Mouse (Mus musculus) liver, embryonic 15.5 days (tissue): ENCODE measurements around the gene Nlgn1. TPM values are rescaled to one million over a fixed set of nuclear protein-coding genes. Genes with fewer than 3 reads are reported as not detected.
A peak's percentile ranks its signal among the peaks of the same experiment; 100 is the strongest.

Experiments used
- ATAC-seq: fragments of 200-750 bp; cut with Nextera tagmentation; 2 replicates; pipeline ENCODE4 v1.8.0; 2017; ENCODE audit warnings: moderate number of reproducible peaks, mild to moderate bottlenecking, moderate library complexity; ENCODE audit not compliant: insufficient read depth
- H3K27ac ChIP-seq: fragments of 300-500 bp; sonication (generic); replicated peaks from 2 replicates; pipeline ENCODE4 v1.5.1; 2015; ENCODE audit warnings: mild to moderate bottlenecking, inconsistent platforms
- H3K27me3 ChIP-seq: fragments of 300-500 bp; sonication (generic); 2 replicates; pipeline ENCODE4 v1.6.1; 2015; ENCODE audit warnings: mild to moderate bottlenecking, inconsistent platforms
- H3K36me3 ChIP-seq: fragments of 300-500 bp; sonication (generic); replicated peaks from 2 replicates; pipeline ENCODE4 v1.6.1; 2015; ENCODE audit warnings: moderate library complexity, mild to moderate bottlenecking, inconsistent platforms
- H3K4me1 ChIP-seq: fragments of 300-500 bp; sonication (generic); replicated peaks from 2 replicates; pipeline ENCODE4 v1.6.1; 2015; ENCODE audit warnings: inconsistent platforms
- H3K4me2 ChIP-seq: fragments of 300-500 bp; sonication (generic); 2 replicates; pipeline ENCODE4 v1.6.1; 2015; ENCODE audit warnings: moderate library complexity, mild to moderate bottlenecking, inconsistent platforms
- H3K4me3 ChIP-seq: fragments of 300-500 bp; sonication (generic); replicated peaks from 2 replicates; pipeline ENCODE4 v1.5.1; 2015; ENCODE audit warnings: mild to moderate bottlenecking, inconsistent platforms
- H3K9ac ChIP-seq: fragments of 300-500 bp; sonication (generic); 2 replicates; pipeline ENCODE4 v1.6.1; 2015; ENCODE audit warnings: moderate library complexity, mild to moderate bottlenecking, inconsistent platforms
- H3K9me3 ChIP-seq: fragments of 300-500 bp; sonication (generic); replicated peaks from 2 replicates; pipeline ENCODE4 v1.6.1; 2016; ENCODE audit warnings: inconsistent platforms
- WGBS: fragments of 180-500 bp; shearing (Covaris S2); methylation state at CpG from one replicate; pipeline ENCODE4 v1.1.7; 2015; ENCODE audit warnings: mixed read lengths; ENCODE audit not compliant: insufficient replicate concordance; 5-methylcytosine and 5-hydroxymethylcytosine counted together
- polyA plus RNA-seq: library from polyadenylated mRNA; unstranded; fragments of >200 nt; fragmentation: Nextera tagmentation; extraction: Ambion mirVana; gene quantifications from 2 replicates; pipeline ENCODE4 v1.2.1, GENCODE M21; 2015

Gene Nlgn1
- polyA plus RNA-seq, 1 experiment from 2014 or later = 0.05 TPM

GRCm38 (mm10) chr3:26194970-26195369 is 137.3 kb downstream of the Nlgn1 start:
- 51% methylated on average over 2 of the region's 2 CpGs for WGBS

GRCm38 (mm10) chr3:26181013-26181412 is 151.2 kb downstream of the Nlgn1 start:
- H3K27ac ChIP-seq = no peak overlapping the region
- H3K9ac ChIP-seq = no peak overlapping the region
- 69% methylated on average over 3 of the region's 3 CpGs for WGBS
- no peak overlapping the region for H3K4me3 ChIP-seq
- H3K4me1 ChIP-seq = no peaks in the 10 kb centered on the region
- no peaks in the 10 kb centered on the region for H3K27me3 ChIP-seq
- no peak for ATAC-seq
- H3K9me3 ChIP-seq = no peaks in the 10 kb centered on the region
- H3K36me3 ChIP-seq = no peaks in the 10 kb centered on the region
- no peak overlapping the region for H3K4me2 ChIP-seq

More at GRCm38 (mm10) chr3:26194970-26195369, 137.3 kb downstream of the Nlgn1 start:
- Histone ChIP-seq H3K27me3 (no peaks in the 10 kb centered on the region), H3K4me1 (no peaks in the 10 kb centered on the region), H3K9ac (no peak overlapping the region), H3K4me3 (no peak overlapping the region), H3K27ac (no peak overlapping the region), H3K4me2 (no peak overlapping the region), H3K36me3 (no peaks in the 10 kb centered on the region), H3K9me3 (no peaks in the 10 kb centered on the region)
- ATAC-seq = no peak

GRCm38 (mm10) chr3:26175371-26175770 is 156.9 kb downstream of the Nlgn1 start:
- no peaks in the 10 kb centered on the region for H3K4me1 ChIP-seq
- no peaks in the 10 kb centered on the region for H3K36me3 ChIP-seq
- H3K27ac ChIP-seq = no peak overlapping the region
- H3K4me2 ChIP-seq = no peak overlapping the region
- H3K27me3 ChIP-seq = no peaks in the 10 kb centered on the region
- WGBS = 75% methylated on average over 4 of the region's 4 CpGs
- no peak overlapping the region for H3K9ac ChIP-seq
- H3K9me3 ChIP-seq = no peaks in the 10 kb centered on the region
- no peak for ATAC-seq
- no peak overlapping the region for H3K4me3 ChIP-seq

- WGBS = 42% methylated on average over 5 of the region's 5 CpGs
- Histone ChIP-seq H3K27ac (no peak overlapping the region), H3K4me2 (no peak overlapping the region), H3K36me3 (no peaks in the 10 kb centered on the region), H3K4me1 (no peaks in the 10 kb centered on the region), H3K9ac (no peak overlapping the region), H3K4me3 (no peak overlapping the region), H3K9me3 (no peaks in the 10 kb centered on the region), H3K27me3 (no peaks in the 10 kb centered on the region)
- ATAC-seq = no peak
Observed at GRCm38 (mm10) chr3:26174257-26174656, 158.0 kb downstream of the Nlgn1 start.

- Histone ChIP-seq H3K27me3 (no peaks in the 10 kb centered on the region), H3K27ac (no peak overlapping the region), H3K9me3 (no peaks in the 10 kb centered on the region), H3K4me3 (no peak overlapping the region), H3K4me1 (no peaks in the 10 kb centered on the region), H3K36me3 (no peaks in the 10 kb centered on the region), H3K4me2 (no peak overlapping the region), H3K9ac (no peak overlapping the region)
- 49% methylated on average over 3 of the region's 3 CpGs for WGBS
- ATAC-seq = no peak
Observed at GRCm38 (mm10) chr3:26173613-26174012, 158.6 kb downstream of the Nlgn1 start.

- Histone ChIP-seq H3K36me3 (no peaks in the 10 kb centered on the region), H3K27ac (no peak overlapping the region), H3K4me3 (no peak overlapping the region), H3K27me3 (no peaks in the 10 kb centered on the region), H3K4me2 (no peak overlapping the region), H3K9ac (no peak overlapping the region), H3K9me3 (no peaks in the 10 kb centered on the region), H3K4me1 (no peaks in the 10 kb centered on the region)
- WGBS = 72% methylated on average over 8 of the region's 8 CpGs
- no peak for ATAC-seq
Observed at GRCm38 (mm10) chr3:26166711-26167110, 165.5 kb downstream of the Nlgn1 start.

GRCm38 (mm10) chr3:26153782-26154181 is 178.5 kb downstream of the Nlgn1 start:
- Histone ChIP-seq H3K27ac (no peak overlapping the region), H3K9me3 (no peaks in the 10 kb centered on the region), H3K4me3 (peak overlapping the region; percentile 15; the same call in 1 of the 2 replicates), H3K4me2 (peak overlapping the region; percentile 50), H3K36me3 (no peaks in the 10 kb centered on the region), H3K4me1 (no peaks in the 10 kb centered on the region), H3K9ac (no peak overlapping the region), H3K27me3 (peaks cover 17% of the 10 kb centered on the region)
- 1% methylated on average over 9 of the region's 9 CpGs for WGBS
- no peak for ATAC-seq

GRCm38 (mm10) chr3:26153036-26153741 is 179.1 kb downstream of the Nlgn1 start:
- H3K9ac ChIP-seq = no peak overlapping the region
- peak overlapping the region; percentile 50 for H3K4me2 ChIP-seq
- peak overlapping the region; percentile 15; the same call in 1 of the 2 replicates for H3K4me3 ChIP-seq
- 3% methylated on average over 31 of the region's 31 CpGs for whole genome bisulfite sequencing
- H3K27ac ChIP-seq = no peak overlapping the region
- H3K9me3 ChIP-seq = no peaks in the 10 kb centered on the region
- peaks cover 17% of the 10 kb centered on the region for H3K27me3 ChIP-seq
- no peaks in the 10 kb centered on the region for H3K4me1 ChIP-seq
- no peak for ATAC-seq
- no peaks in the 10 kb centered on the region for H3K36me3 ChIP-seq

GRCm38 (mm10) chr3:26152510-26153035 is 179.7 kb downstream of the Nlgn1 start:
- no peaks in the 10 kb centered on the region for H3K4me1 ChIP-seq
- peak overlapping the region; percentile 15; the same call in 1 of the 2 replicates for H3K4me3 ChIP-seq
- WGBS = 3% methylated on average over 10 of the region's 10 CpGs
- no peak overlapping the region for H3K27ac ChIP-seq
- no peak overlapping the region for H3K9ac ChIP-seq
- no peak for ATAC-seq
- no peaks in the 10 kb centered on the region for H3K36me3 ChIP-seq
- H3K27me3 ChIP-seq = peaks cover 17% of the 10 kb centered on the region
- peak overlapping the region; percentile 50 for H3K4me2 ChIP-seq
- no peaks in the 10 kb centered on the region for H3K9me3 ChIP-seq

GRCm38 (mm10) chr3:26151351-26152020 is 180.8 kb downstream of the Nlgn1 start:
- H3K9ac ChIP-seq = no peak overlapping the region
- no peak overlapping the region for H3K4me2 ChIP-seq
- no peak for ATAC-seq
- H3K4me1 ChIP-seq = no peaks in the 10 kb centered on the region
- WGBS = 31% methylated on average over 6 of the region's 6 CpGs
- peaks cover 17% of the 10 kb centered on the region for H3K27me3 ChIP-seq
- H3K4me3 ChIP-seq = no peak overlapping the region
- H3K36me3 ChIP-seq = no peaks in the 10 kb centered on the region
- H3K9me3 ChIP-seq = no peaks in the 10 kb centered on the region
- no peak overlapping the region for H3K27ac ChIP-seq

GRCm38 (mm10) chr3:26146174-26146573 is 186.1 kb downstream of the Nlgn1 start:
- no peak for ATAC-seq

More at GRCm38 (mm10) chr3:26146174-26146573, 186.1 kb downstream of the Nlgn1 start:
- Histone ChIP-seq H3K27me3 (no peaks in the 10 kb centered on the region), H3K9me3 (no peaks in the 10 kb centered on the region), H3K36me3 (no peaks in the 10 kb centered on the region), H3K9ac (no peak overlapping the region), H3K27ac (no peak overlapping the region), H3K4me1 (no peaks in the 10 kb centered on the region), H3K4me2 (no peak overlapping the region), H3K4me3 (no peak overlapping the region)
- WGBS = 51% methylated on average over 3 of the region's 3 CpGs
